Mouse (Mus musculus) forebrain, embryonic 11.5 days (tissue): ENCODE results near the gene Grin3b. TPM values are rescaled to one million over a fixed set of nuclear protein-coding genes. Genes with fewer than 3 reads are reported as not detected.
A peak's percentile ranks its signal among the peaks of the same experiment; 100 is the strongest.

Experiments used
- ATAC-seq: fragments of 200-750 bp; cut with Nextera tagmentation; replicated peaks from 2 replicates; pipeline ENCODE4 v1.8.0; 2017; ENCODE audit warnings: moderate TSS enrichment; ENCODE audit not compliant: low FRiP score
- DNase-seq: peaks from one replicate; pipeline ENCODE4 v3.0.0-alpha.2; 2017; ENCODE audit warnings: low spot score
- H3K27ac ChIP-seq: fragments of 300-500 bp; sonication (generic); 2 replicates; pipeline ENCODE4 v1.5.1; 2014; ENCODE audit warnings: low read depth, low read length
- H3K27me3 ChIP-seq: fragments of 300-500 bp; sonication (generic); 2 replicates; pipeline ENCODE4 v1.6.1; 2014; ENCODE audit warnings: mild to moderate bottlenecking, low read length, mixed read lengths; ENCODE audit not compliant: control insufficient read depth, insufficient read depth
- H3K36me3 ChIP-seq: fragments of 300-500 bp; sonication (generic); 2 replicates; pipeline ENCODE4 v1.6.1; 2014; ENCODE audit warnings: mild to moderate bottlenecking, low read length, moderate library complexity, mixed read lengths; ENCODE audit not compliant: control insufficient read depth, insufficient read depth
- H3K4me1 ChIP-seq: fragments of 300-500 bp; sonication (generic); replicated peaks from 2 replicates; pipeline ENCODE4 v1.6.1; 2014; ENCODE audit warnings: low read length, mixed read lengths; ENCODE audit not compliant: control insufficient read depth, insufficient read depth
- H3K4me2 ChIP-seq: fragments of 300-500 bp; sonication (generic); 2 replicates; pipeline ENCODE4 v1.6.1; 2014; ENCODE audit warnings: low read depth, mild to moderate bottlenecking, low read length, moderate library complexity, mixed read lengths; ENCODE audit not compliant: severe bottlenecking
- H3K4me3 ChIP-seq: fragments of 300-500 bp; sonication (generic); 2 replicates; pipeline ENCODE4 v1.5.1; 2014; ENCODE audit warnings: low read depth, low read length
- H3K9ac ChIP-seq: fragments of 300-500 bp; sonication (generic); 2 replicates; pipeline ENCODE4 v1.6.1; 2014; ENCODE audit warnings: low read length
- H3K9me3 ChIP-seq: fragments of 300-500 bp; sonication (generic); 2 replicates; pipeline ENCODE4 v1.6.1; 2016; ENCODE audit warnings: low read length, mixed read lengths; ENCODE audit not compliant: control insufficient read depth
- WGBS: fragments of 180-500 bp; shearing (Covaris S2); extraction: QIAGEN DNeasy Blood & Tissue Kit; methylation state at CpG from one replicate; pipeline ENCODE4 v1.1.7; 2014; 5-methylcytosine and 5-hydroxymethylcytosine counted together
- polyA plus RNA-seq: library from polyadenylated mRNA; unstranded; fragments of >200 nt; fragmentation: Nextera tagmentation; extraction: Ambion mirVana; gene quantifications from 2 replicates; pipeline ENCODE4 v1.2.1, GENCODE M21; 2014

Gene Grin3b
- polyA plus RNA-seq, 1 experiment from 2014 or later = 0.29 TPM

- Histone ChIP-seq H3K4me1 (peaks cover 8% of the 10 kb centered on the region), H3K27ac (no peak overlapping the region), H3K9ac (no peak overlapping the region), H3K4me3 (no peak overlapping the region), H3K9me3 (no peaks in the 10 kb centered on the region), H3K36me3 (peaks cover 8% of the 10 kb centered on the region; the same call in 1 of the 2 replicates), H3K27me3 (peaks cover 20% of the 10 kb centered on the region), H3K4me2 (no peak overlapping the region)
- ATAC-seq (no peak), DNase-seq (no peak)
- 12% methylated on average over 3 of the region's 3 CpGs for WGBS
Observed at GRCm38 (mm10) chr10:79969124-79969568, 1.4 kb upstream of the Grin3b start.

GRCm38 (mm10) chr10:79971183-79971497 is 625 bp downstream of the Grin3b start:
- Histone ChIP-seq H3K4me2 (peak overlapping the region; percentile 53), H3K27ac (no peak overlapping the region), H3K27me3 (peaks cover 20% of the 10 kb centered on the region), H3K4me1 (peaks cover 8% of the 10 kb centered on the region), H3K9me3 (no peaks in the 10 kb centered on the region), H3K9ac (peak overlapping the region; percentile 39; the same call in 1 of the 2 replicates), H3K36me3 (peaks cover 5% of the 10 kb centered on the region), H3K4me3 (peak overlapping the region; percentile 29)
- 4% methylated on average over 21 of the region's 21 CpGs for WGBS
- no peak for ATAC-seq
- DNase-seq = no peak

DNA sequence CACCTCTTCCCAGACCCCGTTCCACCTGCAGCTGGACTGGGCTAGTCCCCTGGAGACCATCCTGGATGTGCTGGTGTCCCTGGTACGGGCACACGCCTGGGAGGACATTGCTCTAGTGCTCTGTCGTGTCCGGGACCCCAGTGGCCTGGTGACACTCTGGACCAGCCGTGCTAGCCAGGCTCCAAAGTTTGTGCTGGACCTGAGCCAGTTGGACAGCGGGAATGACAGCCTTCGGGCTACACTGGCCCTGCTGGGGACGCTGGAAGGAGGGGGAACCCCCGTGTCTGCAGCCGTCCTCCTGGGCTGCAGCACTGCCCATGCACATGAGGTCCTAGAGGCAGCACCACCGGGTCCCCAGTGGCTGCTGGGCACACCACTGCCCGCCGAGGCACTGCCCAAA is 2.3 kb downstream of the Grin3b start:
- Histone ChIP-seq H3K27me3 (peaks cover 20% of the 10 kb centered on the region), H3K4me1 (peaks cover 8% of the 10 kb centered on the region), H3K9me3 (no peaks in the 10 kb centered on the region), H3K4me2 (no peak overlapping the region), H3K27ac (no peak overlapping the region), H3K4me3 (no peak overlapping the region), H3K9ac (no peak overlapping the region), H3K36me3 (peaks cover 15% of the 10 kb centered on the region)
- ATAC-seq = no peak
- WGBS = 72% methylated on average over 14 of the region's 14 CpGs
- DNase-seq = no peak

- Histone ChIP-seq H3K9me3 (no peaks in the 10 kb centered on the region), H3K4me2 (no peak overlapping the region), H3K4me1 (peaks cover 8% of the 10 kb centered on the region), H3K27me3 (peaks cover 20% of the 10 kb centered on the region), H3K9ac (no peak overlapping the region), H3K27ac (no peak overlapping the region), H3K4me3 (no peak overlapping the region), H3K36me3 (peaks cover 21% of the 10 kb centered on the region)
- WGBS = 92% methylated on average over 21 of the region's 21 CpGs
- DNase-seq (no peak), ATAC-seq (no peak)
Observed at GRCm38 (mm10) chr10:79974087-79974486, 3.6 kb downstream of the Grin3b start.

- ATAC-seq (no peak), DNase-seq (no peak)
- Histone ChIP-seq H3K27ac (no peak overlapping the region), H3K4me1 (peaks cover 8% of the 10 kb centered on the region), H3K36me3 (peaks cover 21% of the 10 kb centered on the region), H3K9me3 (no peaks in the 10 kb centered on the region), H3K9ac (no peak overlapping the region), H3K4me2 (no peak overlapping the region), H3K27me3 (peaks cover 20% of the 10 kb centered on the region), H3K4me3 (no peak overlapping the region)
- WGBS = 90% methylated on average over 8 of the region's 8 CpGs
Observed at GRCm38 (mm10) chr10:79974668-79975067, 4.2 kb downstream of the Grin3b start.

DNA sequence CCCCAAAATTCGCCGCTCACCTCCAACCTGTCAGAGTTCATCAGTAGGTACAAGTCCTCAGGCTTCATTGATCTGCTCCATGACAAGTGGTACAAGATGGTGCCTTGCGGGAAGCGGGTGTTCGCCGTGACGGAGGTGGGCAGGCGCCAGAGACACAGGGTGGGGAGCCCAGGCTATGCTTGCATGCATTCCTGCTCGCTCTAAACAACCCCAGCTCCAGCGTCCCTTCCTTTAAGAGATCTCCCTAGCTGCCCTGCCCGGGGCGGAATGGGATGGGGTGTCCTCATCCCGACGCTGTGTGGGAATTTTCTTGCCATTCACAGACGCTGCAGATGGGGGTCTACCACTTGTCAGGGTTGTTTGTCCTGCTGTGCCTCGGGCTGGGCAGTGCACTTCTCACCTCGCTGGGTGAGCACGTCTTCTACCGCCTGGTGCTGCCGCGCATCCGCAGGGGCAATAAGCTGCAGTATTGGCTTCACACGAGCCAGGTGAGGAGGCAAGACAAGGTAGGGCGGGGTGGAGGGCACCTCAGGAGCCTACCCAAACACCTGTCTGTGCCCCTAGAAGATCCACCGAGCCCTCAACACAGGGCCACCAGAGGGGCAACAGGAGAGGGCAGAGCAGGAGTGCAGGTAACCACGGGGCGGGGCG is 5.7 kb downstream of the Grin3b start:
- WGBS = 81% methylated on average over 28 of the region's 28 CpGs
- ATAC-seq (no peak), DNase-seq (no peak)
- H3K27me3 ChIP-seq = peaks cover 12% of the 10 kb centered on the region
- H3K4me3 ChIP-seq = no peak overlapping the region
- H3K9ac ChIP-seq = no peak overlapping the region
- no peak overlapping the region for H3K27ac ChIP-seq
- no peaks in the 10 kb centered on the region for H3K9me3 ChIP-seq
- peaks cover 21% of the 10 kb centered on the region for H3K36me3 ChIP-seq
- H3K4me1 ChIP-seq = peaks cover 2% of the 10 kb centered on the region
- no peak overlapping the region for H3K4me2 ChIP-seq

- peaks cover 21% of the 10 kb centered on the region for H3K36me3 ChIP-seq
- DNase-seq = no peak
- no peak overlapping the region for H3K4me3 ChIP-seq
Observed at GRCm38 (mm10) chr10:79976722-79977107, 6.2 kb downstream of the Grin3b start.

DNA sequence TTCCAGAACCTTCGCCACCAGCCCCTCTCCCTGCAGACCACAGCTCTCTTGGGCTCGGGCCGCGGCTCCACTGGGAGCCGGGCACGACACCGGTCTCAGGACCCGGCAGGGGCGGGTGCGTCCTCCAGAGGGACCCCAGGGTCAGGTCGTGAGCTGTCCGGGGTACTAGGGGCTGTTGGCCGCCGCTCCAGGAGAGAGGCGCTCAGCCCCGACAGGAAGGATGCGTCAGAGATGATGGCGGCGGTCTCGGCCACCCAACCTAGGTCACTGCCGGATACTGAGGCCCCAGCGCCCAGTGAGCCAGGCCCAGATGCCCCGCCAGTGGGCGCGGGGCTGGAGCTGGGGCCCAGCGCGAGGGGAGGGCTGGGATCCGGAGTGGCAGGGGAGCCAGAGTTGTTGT is 6.8 kb downstream of the Grin3b start:
- WGBS = 83% methylated on average over 28 of the region's 28 CpGs
- Histone ChIP-seq H3K27ac (no peak overlapping the region), H3K9ac (no peak overlapping the region), H3K27me3 (peaks cover 3% of the 10 kb centered on the region; the same call in 1 of the 2 replicates), H3K4me2 (no peak overlapping the region), H3K36me3 (peaks cover 21% of the 10 kb centered on the region), H3K4me3 (no peak overlapping the region), H3K9me3 (no peaks in the 10 kb centered on the region), H3K4me1 (peaks cover under 1% of the 10 kb centered on the region; the same call in 1 of the 2 replicates)
- ATAC-seq (no peak), DNase-seq (no peak)

More at GRCm38 (mm10) chr10:79976722-79977107, 6.2 kb downstream of the Grin3b start:
- no peak overlapping the region for H3K4me2 ChIP-seq
- no peak overlapping the region for H3K27ac ChIP-seq
- H3K4me1 ChIP-seq = no peaks in the 10 kb centered on the region
- 74% methylated on average over 36 of the region's 36 CpGs for WGBS
- peaks cover 6% of the 10 kb centered on the region for H3K27me3 ChIP-seq
- no peak overlapping the region for H3K9ac ChIP-seq
- no peak for ATAC-seq
- no peaks in the 10 kb centered on the region for H3K9me3 ChIP-seq

DNA sequence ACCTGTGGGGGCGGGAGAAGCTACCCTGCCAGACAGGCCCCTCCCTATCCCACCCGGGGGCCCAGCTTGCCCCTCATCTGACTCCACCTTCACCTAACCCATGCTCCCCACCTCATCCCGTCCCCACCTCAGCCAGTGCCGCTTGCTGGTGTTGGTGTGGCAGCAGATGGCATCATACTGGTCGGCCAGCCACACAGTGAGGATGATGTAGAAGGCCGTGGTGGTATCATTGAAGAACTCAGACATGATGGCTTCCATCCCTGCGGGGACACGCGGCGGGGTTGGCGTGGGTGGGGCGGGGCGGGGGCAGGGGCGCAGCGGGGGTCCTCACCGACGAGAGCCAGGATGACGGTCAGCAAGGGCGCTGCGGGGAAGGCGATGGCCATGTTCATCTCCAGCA is 7.5 kb downstream of the Grin3b start:
- ATAC-seq = no peak
- H3K4me3 ChIP-seq = no peak overlapping the region
- peaks cover 8% of the 10 kb centered on the region for H3K4me1 ChIP-seq
- H3K9ac ChIP-seq = no peak overlapping the region
- no peaks in the 10 kb centered on the region for H3K9me3 ChIP-seq
- H3K27ac ChIP-seq = no peak overlapping the region
- H3K4me2 ChIP-seq = no peak overlapping the region
- no peak for DNase-seq
- no peaks in the 10 kb centered on the region for H3K27me3 ChIP-seq
- peaks cover 21% of the 10 kb centered on the region for H3K36me3 ChIP-seq
- WGBS = 97% methylated on average over 21 of the region's 21 CpGs
